Mouse (Mus musculus) urinary bladder, postnatal 4 days (tissue): ENCODE data around the gene Btbd35f24.
"Not testable (repeated sequence)": the region's sequence is repeated elsewhere in the genome, so short reads cannot be mapped to it uniquely, and the experiment has no call there.

ENCODE experiments used
- DNase-seq, 2 experiments: peaks; one replicate each; pipeline ENCODE4 v3.0.0; 2021 to 2022; ENCODE audit warnings: low spot score in 2 of 2

Gene Btbd35f24

DNA sequence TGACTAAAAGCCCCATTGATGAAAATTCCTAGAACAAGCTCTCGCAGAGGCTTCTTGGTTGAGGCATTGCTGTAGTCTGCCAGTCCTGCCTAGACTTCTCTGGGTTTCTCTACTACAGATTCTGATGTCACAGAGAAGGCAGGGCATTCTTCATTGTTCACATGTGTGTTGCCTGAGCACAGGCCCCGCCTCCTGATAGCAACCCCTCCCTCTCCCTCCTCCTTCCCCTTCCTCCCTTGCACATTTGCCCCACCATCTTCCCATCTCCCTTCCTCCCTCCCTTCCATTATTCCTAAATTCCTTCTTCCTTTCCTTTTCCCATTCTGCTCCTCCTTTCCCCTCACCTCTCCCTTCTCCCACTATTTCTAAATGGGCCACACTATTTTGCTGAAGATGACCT lies at the start of gene Btbd35f24:
Btbd35f24 (minus strand) TSS at position 101 of the 400 bp plus-strand sequence.
- DNase-seq, result not testable (repeated sequence)
